In the genomic region with DNA sequence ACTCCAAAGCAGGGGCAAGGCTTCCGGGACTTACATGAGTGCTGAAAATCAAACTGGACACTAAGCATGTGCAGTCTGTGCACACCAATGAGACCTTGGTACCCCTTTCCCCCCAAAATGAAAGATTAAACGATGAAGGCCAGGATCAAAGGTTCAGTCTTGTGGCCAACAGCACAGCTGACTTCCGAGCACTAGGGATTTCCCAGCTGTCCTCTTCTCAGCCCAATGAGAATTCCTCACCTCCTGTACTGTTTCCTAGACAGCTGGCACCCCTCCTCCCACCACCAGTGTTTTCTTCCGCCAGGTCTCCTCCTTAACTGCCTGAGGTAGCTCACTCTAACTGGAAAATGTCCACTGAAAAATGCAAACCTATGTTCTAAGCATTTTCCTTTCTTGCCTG, we compare ENCODE assay signal across 27 mouse cellular contexts. TPM values are rescaled to one million over a fixed set of nuclear protein-coding genes. Genes with fewer than 3 reads are reported as not detected.
DNase-seq lines count a peak whose midpoint lies in the region; ATAC-seq and TF ChIP-seq lines count a peak whose summit lies in the region.
"Had no signal": no experiment of that assay in that cellular context is flagged by ENCODE, and none has a peak within 500 bp of the region (broad histone marks: within the 10 kb centered on the region; RNA-seq: fewer than 3 reads in every experiment).

No protein-coding gene starts in this region.

- TF ChIP-seq CTCF in layer of hippocampus, adult 2 months (conservative IDR thresholded peaks at IDR 0.05): no peak
- TF ChIP-seq CTCF in midbrain, postnatal 0 days (IDR thresholded peaks at IDR 0.05): no peak

- no peaks in the 10 kb centered on the region for H3K9me3 ChIP-seq in embryonic facial prominence, embryonic 14.5 days (ENCODE audit: control insufficient read depth, low read length)
- H3K9me3 ChIP-seq in embryonic facial prominence, embryonic 10.5 days: no peaks in the 10 kb centered on the region
- H3K9me3 ChIP-seq in midbrain, embryonic 12.5 days: no peaks in the 10 kb centered on the region
- H3K9me3 ChIP-seq in midbrain, postnatal 0 days (ENCODE audit: low read length): no peaks in the 10 kb centered on the region
- H3K9me3 ChIP-seq in ES-E14 (ENCODE audit: control insufficient read depth, insufficient read depth, low read depth, low read length): no peaks in the 10 kb centered on the region
- H3K9me3 ChIP-seq: embryonic facial prominence, embryonic 15.5 days; forebrain, embryonic 15.5 days; G1E; heart, embryonic 12.5 days; heart, embryonic 15.5 days; hindbrain, embryonic 10.5 days had no signal

- no peak overlapping the region for H3K9ac ChIP-seq in embryonic facial prominence, embryonic 14.5 days (ENCODE audit: low read depth, low read length)
- 0 out of 2 replicates have a peak overlapping the region, but pooled peaks have one; percentile 6 for H3K9ac ChIP-seq in midbrain, embryonic 12.5 days (replicated peaks)
- no peak overlapping the region for H3K9ac ChIP-seq in midbrain, postnatal 0 days (replicated peaks; ENCODE audit: low read length, poor library complexity, severe bottlenecking)
- H3K9ac ChIP-seq in ES-E14 (ENCODE audit: insufficient read depth, low read depth, low read length, poor library complexity, severe bottlenecking): peak overlapping the region; percentile 1; the same call in 1 of the 2 replicates
- H3K9ac ChIP-seq: forebrain, embryonic 15.5 days; heart, embryonic 12.5 days; heart, embryonic 15.5 days; hindbrain, embryonic 14.5 days had no signal

- WGBS in embryonic facial prominence, embryonic 14.5 days: 75% methylated on average over 4 of the region's 4 CpGs
- WGBS in embryonic facial prominence, embryonic 10.5 days: 88% methylated on average over 4 of the region's 4 CpGs
- WGBS in midbrain, embryonic 12.5 days: 81% methylated on average over 4 of the region's 4 CpGs
- WGBS in midbrain, postnatal 0 days: 73% methylated on average over 4 of the region's 4 CpGs

- no peak overlapping the region for H3K4me3 ChIP-seq in embryonic facial prominence, embryonic 14.5 days (ENCODE audit: low read depth, low read length)
- H3K4me3 ChIP-seq in embryonic facial prominence, embryonic 10.5 days: no peak overlapping the region
- peak overlapping the region; percentile 1; the same call in 1 of the 2 replicates for H3K4me3 ChIP-seq in layer of hippocampus, adult 2 months
- no peak overlapping the region for H3K4me3 ChIP-seq in midbrain, embryonic 12.5 days
- no peak overlapping the region for H3K4me3 ChIP-seq in midbrain, postnatal 0 days (ENCODE audit: low read depth, low read length)
- H3K4me3 ChIP-seq in ES-E14 (ENCODE audit: insufficient read depth in 1 of 2, low read depth in 1 of 2, low read length in 2 of 2, poor library complexity in 1 of 2, severe bottlenecking in 1 of 2): no peak overlapping the region
- H3K4me3 ChIP-seq: embryonic facial prominence, embryonic 15.5 days; forebrain, embryonic 15.5 days; heart, embryonic 12.5 days; heart, embryonic 15.5 days; hindbrain, embryonic 10.5 days had no signal

- H3K36me3 ChIP-seq in embryonic facial prominence, embryonic 14.5 days (ENCODE audit: control insufficient read depth, insufficient read depth, low read length): peaks cover 23% of the 10 kb centered on the region; the same call in 1 of the 2 replicates
- peaks cover 44% of the 10 kb centered on the region for H3K36me3 ChIP-seq in embryonic facial prominence, embryonic 10.5 days (replicated peaks)
- peaks cover 18% of the 10 kb centered on the region for H3K36me3 ChIP-seq in midbrain, embryonic 12.5 days
- H3K36me3 ChIP-seq in midbrain, postnatal 0 days (ENCODE audit: insufficient read depth, low read length): 0 out of 2 replicates have a peak, but pooled peaks cover 2% of the 10 kb centered on the region
- no peaks in the 10 kb centered on the region for H3K36me3 ChIP-seq in ES-E14 (ENCODE audit: control insufficient read depth, insufficient read depth, low read length, poor library complexity, severe bottlenecking)
- H3K36me3 ChIP-seq: heart, embryonic 15.5 days had no signal

- DNase-seq in embryonic facial prominence, embryonic 14.5 days (ENCODE audit: low spot score): peak; percentile 11
- no peak for DNase-seq in embryonic facial prominence, embryonic 10.5 days (ENCODE audit: low spot score)
- no peak for DNase-seq in layer of hippocampus, adult 2 months (ENCODE audit: low spot score in 2 of 2)
- DNase-seq in layer of hippocampus, postnatal 14 days (ENCODE audit: low spot score in 2 of 2): no peak
- no peak for DNase-seq in midbrain, postnatal 0 days (ENCODE audit: low spot score)
- no peak for DNase-seq in ES-E14 (ENCODE audit: low read depth, low spot score)
- DNase-seq in cerebellum, adult 11-12 months: no peak
- DNase-seq: adrenal gland, postnatal 10 days; adrenal gland, postnatal 36 days; cerebellum, adult 11 months; cerebellum, adult 8-10 months; cerebellum, postnatal 10 days; cerebellum, postnatal 36 days; embryo, embryonic 11 days; gastrocnemius, postnatal 25 days; heart, adult 18-20 months; heart, postnatal 10 days; heart, postnatal 36 days had no signal

- no peaks in the 10 kb centered on the region for H3K27me3 ChIP-seq in embryonic facial prominence, embryonic 14.5 days (replicated peaks; ENCODE audit: control insufficient read depth, insufficient read depth, low read length)
- H3K27me3 ChIP-seq in embryonic facial prominence, embryonic 10.5 days (replicated peaks; ENCODE audit: low read depth, poor library complexity, severe bottlenecking): no peaks in the 10 kb centered on the region
- no peaks in the 10 kb centered on the region for H3K27me3 ChIP-seq in midbrain, embryonic 12.5 days
- H3K27me3 ChIP-seq in midbrain, postnatal 0 days (ENCODE audit: insufficient read depth, low read length): no peaks in the 10 kb centered on the region
- H3K27me3 ChIP-seq: embryonic facial prominence, embryonic 15.5 days; forebrain, embryonic 15.5 days; heart, embryonic 12.5 days; heart, embryonic 15.5 days; Patski had no signal

- in situ Hi-C loops in ES-E14 (cut with MboI; ENCODE audit: low sequenced_read_pairs in 2 of 2, unreplicated experiment in 2 of 2): no loop called here

- H3K27ac ChIP-seq in embryonic facial prominence, embryonic 14.5 days (replicated peaks; ENCODE audit: low read depth, low read length): no peak overlapping the region
- H3K27ac ChIP-seq in embryonic facial prominence, embryonic 10.5 days (replicated peaks): no peak overlapping the region
- H3K27ac ChIP-seq in layer of hippocampus, adult 2 months: no peak overlapping the region
- H3K27ac ChIP-seq in midbrain, embryonic 12.5 days (replicated peaks): no peak overlapping the region
- no peak overlapping the region for H3K27ac ChIP-seq in midbrain, postnatal 0 days (ENCODE audit: low read depth, low read length)
- no peak overlapping the region for H3K27ac ChIP-seq in ES-E14 (ENCODE audit: insufficient read depth, low read depth, low read length, poor library complexity, severe bottlenecking)
- H3K27ac ChIP-seq: embryonic facial prominence, embryonic 15.5 days; forebrain, embryonic 15.5 days; heart, embryonic 15.5 days; hindbrain, embryonic 10.5 days; hindbrain, embryonic 14.5 days had no signal

- no peak overlapping the region for H3K4me2 ChIP-seq in embryonic facial prominence, embryonic 14.5 days (ENCODE audit: low read depth, low read length)
- no peak overlapping the region for H3K4me2 ChIP-seq in midbrain, embryonic 12.5 days (replicated peaks)
- no peak overlapping the region for H3K4me2 ChIP-seq in midbrain, postnatal 0 days (ENCODE audit: low read depth, low read length, poor library complexity, severe bottlenecking)
- H3K4me2 ChIP-seq: embryonic facial prominence, embryonic 15.5 days; forebrain, embryonic 15.5 days; heart, embryonic 12.5 days; heart, embryonic 15.5 days; hindbrain, embryonic 14.5 days had no signal

- no peak for ATAC-seq in embryonic facial prominence, embryonic 14.5 days (ENCODE audit: low read depth)
- no peak for ATAC-seq in midbrain, embryonic 12.5 days (ENCODE audit: low FRiP score, low read depth)
- ATAC-seq in midbrain, postnatal 0 days (ENCODE audit: low FRiP score): no peak
- ATAC-seq: forebrain, embryonic 15.5 days; Patski had no signal

- peaks cover 8% of the 10 kb centered on the region; the same call in 1 of the 2 replicates for H3K4me1 ChIP-seq in embryonic facial prominence, embryonic 14.5 days (ENCODE audit: control insufficient read depth, insufficient read depth, low read length)
- peaks cover 16% of the 10 kb centered on the region for H3K4me1 ChIP-seq in embryonic facial prominence, embryonic 10.5 days
- peaks cover 25% of the 10 kb centered on the region for H3K4me1 ChIP-seq in midbrain, embryonic 12.5 days
- peaks cover 16% of the 10 kb centered on the region for H3K4me1 ChIP-seq in midbrain, postnatal 0 days (ENCODE audit: insufficient read depth, low read length)
- peaks cover 3% of the 10 kb centered on the region in 2 experiments; a peak in 1 of 4 replicates for H3K4me1 ChIP-seq in ES-E14 (ENCODE audit: control insufficient read depth in 2 of 2, insufficient read depth in 2 of 2, low read length in 2 of 2, poor library complexity in 1 of 2)

RNA-seq across cellular contexts. Expression of a gene that starts 3.6 kb away (rescaled TPM):
- polyA plus RNA-seq in embryonic facial prominence, embryonic 14.5 days (2014; fragmentation: Nextera tagmentation; extraction: Ambion mirVana): 34.6 and 37.4 TPM in 2 replicates
- polyA plus RNA-seq in embryonic facial prominence, embryonic 10.5 days (2016; fragmentation: Nextera tagmentation; extraction: Ambion mirVana): 40.8 and 40.9 TPM in 2 replicates
- 100 to 1,000 TPM; 409 to 411 TPM for total RNA-seq in layer of hippocampus, adult 2 months (2021)
- total RNA-seq in layer of hippocampus, postnatal 14 days (2021): 100 to 1,000 TPM; 312 to 326 TPM
- 78.7 and 80.0 TPM in 2 replicates for polyA plus RNA-seq in midbrain, embryonic 12.5 days (2016; fragmentation: Nextera tagmentation; extraction: Ambion mirVana)
- total RNA-seq in midbrain, postnatal 0 days (2014; rRNA removed): 153 and 168 TPM in 2 replicates
- 70.5 and 72.5 TPM in 2 replicates for polyA plus RNA-seq in midbrain, postnatal 0 days (2015; fragmentation: Nextera tagmentation; extraction: Ambion mirVana)
- 55.7 and 63.7 TPM in 2 replicates for total RNA-seq in ES-E14 (2012; rRNA removed)

RNA-seq across cellular contexts. Expression of a gene that starts 27.3 kb away (rescaled TPM):
- 83.6 and 95.6 TPM in 2 replicates for polyA plus RNA-seq in embryonic facial prominence, embryonic 14.5 days (2014; fragmentation: Nextera tagmentation; extraction: Ambion mirVana)
- 386 and 400 TPM in 2 replicates for polyA plus RNA-seq in embryonic facial prominence, embryonic 10.5 days (2016; fragmentation: Nextera tagmentation; extraction: Ambion mirVana)
- 1 to 10 TPM; 4.4 to 6.1 TPM for total RNA-seq in layer of hippocampus, adult 2 months (2021)
- total RNA-seq in layer of hippocampus, postnatal 14 days (2021): 10 to 100 TPM; 11.2 TPM
- 279 and 292 TPM in 2 replicates for polyA plus RNA-seq in midbrain, embryonic 12.5 days (2016; fragmentation: Nextera tagmentation; extraction: Ambion mirVana)
- 60.7 and 61.0 TPM in 2 replicates for total RNA-seq in midbrain, postnatal 0 days (2014; rRNA removed)
- 64.5 and 66.7 TPM in 2 replicates for polyA plus RNA-seq in midbrain, postnatal 0 days (2015; fragmentation: Nextera tagmentation; extraction: Ambion mirVana)
- 90.3 and 105 TPM in 2 replicates for total RNA-seq in ES-E14 (2012; rRNA removed)

RNA-seq across cellular contexts. Expression of a gene that starts 36.9 kb away (rescaled TPM):
- polyA plus RNA-seq in embryonic facial prominence, embryonic 14.5 days (2014; fragmentation: Nextera tagmentation; extraction: Ambion mirVana): 37.5 and 46.1 TPM in 2 replicates
- polyA plus RNA-seq in embryonic facial prominence, embryonic 10.5 days (2016; fragmentation: Nextera tagmentation; extraction: Ambion mirVana): 47.3 and 50.1 TPM in 2 replicates
- 10 to 100 TPM; 60.1 to 63.7 TPM for total RNA-seq in layer of hippocampus, adult 2 months (2021)
- total RNA-seq in layer of hippocampus, postnatal 14 days (2021): 10 to 100 TPM; 48.6 to 53.8 TPM
- polyA plus RNA-seq in midbrain, embryonic 12.5 days (2016; fragmentation: Nextera tagmentation; extraction: Ambion mirVana): 43.2 and 54.2 TPM in 2 replicates
- 54.4 and 65.3 TPM in 2 replicates for total RNA-seq in midbrain, postnatal 0 days (2014; rRNA removed)
- 98.3 and 105 TPM in 2 replicates for polyA plus RNA-seq in midbrain, postnatal 0 days (2015; fragmentation: Nextera tagmentation; extraction: Ambion mirVana)
- 59.4 and 84.1 TPM in 2 replicates for total RNA-seq in ES-E14 (2012; rRNA removed)

RNA-seq across cellular contexts. Expression of a gene that starts 38.2 kb away (rescaled TPM):
- 78.5 and 78.7 TPM in 2 replicates for polyA plus RNA-seq in embryonic facial prominence, embryonic 14.5 days (2014; fragmentation: Nextera tagmentation; extraction: Ambion mirVana)
- 102 and 105 TPM in 2 replicates for polyA plus RNA-seq in embryonic facial prominence, embryonic 10.5 days (2016; fragmentation: Nextera tagmentation; extraction: Ambion mirVana)
- total RNA-seq in layer of hippocampus, adult 2 months (2021): 10 to 100 TPM; 80.4 to 85.1 TPM
- total RNA-seq in layer of hippocampus, postnatal 14 days (2021): 10 to 100 TPM; 73.0 to 76.3 TPM
- polyA plus RNA-seq in midbrain, embryonic 12.5 days (2016; fragmentation: Nextera tagmentation; extraction: Ambion mirVana): 88.0 and 89.8 TPM in 2 replicates
- 43.8 and 46.1 TPM in 2 replicates for total RNA-seq in midbrain, postnatal 0 days (2014; rRNA removed)
- 128 and 131 TPM in 2 replicates for polyA plus RNA-seq in midbrain, postnatal 0 days (2015; fragmentation: Nextera tagmentation; extraction: Ambion mirVana)
- total RNA-seq in ES-E14 (2012; rRNA removed): 36.1 and 39.6 TPM in 2 replicates

RNA-seq across cellular contexts. Expression of a gene that starts 38.3 kb away (rescaled TPM):
- 23.0 and 24.9 TPM in 2 replicates for polyA plus RNA-seq in embryonic facial prominence, embryonic 14.5 days (2014; fragmentation: Nextera tagmentation; extraction: Ambion mirVana)
- polyA plus RNA-seq in embryonic facial prominence, embryonic 10.5 days (2016; fragmentation: Nextera tagmentation; extraction: Ambion mirVana): 30.6 and 33.6 TPM in 2 replicates
- total RNA-seq in layer of hippocampus, adult 2 months (2021): 10 to 100 TPM; 66.9 to 72.7 TPM
- total RNA-seq in layer of hippocampus, postnatal 14 days (2021): 10 to 100 TPM; 66.9 to 83.2 TPM
- polyA plus RNA-seq in midbrain, embryonic 12.5 days (2016; fragmentation: Nextera tagmentation; extraction: Ambion mirVana): 42.6 and 43.6 TPM in 2 replicates
- 29.7 and 31.7 TPM in 2 replicates for total RNA-seq in midbrain, postnatal 0 days (2014; rRNA removed)
- polyA plus RNA-seq in midbrain, postnatal 0 days (2015; fragmentation: Nextera tagmentation; extraction: Ambion mirVana): 20.2 and 22.5 TPM in 2 replicates
- total RNA-seq in ES-E14 (2012; rRNA removed): 21.8 and 33.7 TPM in 2 replicates

Comparison
In these comparisons a context has a peak if more than half of its experiments do, and no peak if none do; other contexts are left out.
1. H3K9ac ChIP-seq: peak in midbrain, embryonic 12.5 days (single experiment) and ES-E14 (single experiment); none in embryonic facial prominence, embryonic 14.5 days (single experiment) and midbrain, postnatal 0 days (single experiment).